Mouse (Mus musculus): Measurements from ENCODE around the gene Grtp1. TPM values are rescaled to one million over a fixed set of nuclear protein-coding genes. Genes with fewer than 3 reads are reported as not detected.

The Grtp1 gene
- polyA plus RNA-seq, 1 experiment from 2014 or later = 12.1 TPM

- H3K36me3 ChIP-seq (replicated peaks; ENCODE audit: insufficient read depth, low read length) = no peaks in the 10 kb centered on the region
- WGBS (ENCODE audit: insufficient replicate concordance) = 74% methylated on average over 4 of the region's 4 CpGs
- no peaks in the 10 kb centered on the region for H3K9me3 ChIP-seq (ENCODE audit: low read length)
- TF ChIP-seq CTCF (IDR thresholded peaks at IDR 0.05; ENCODE audit: low read depth) = no peak
- no peak for TF ChIP-seq EP300 (IDR thresholded peaks at IDR 0.05; ENCODE audit: low read depth)
- H3K27me3 ChIP-seq (ENCODE audit: insufficient read depth, low read length) = no peaks in the 10 kb centered on the region
- ATAC-seq = no peak
- H3K27ac ChIP-seq (ENCODE audit: low read depth) = no peak overlapping the region
- DNase-seq = no peak
- no peak overlapping the region for H3K4me3 ChIP-seq (ENCODE audit: low read depth, low read length)
- H3K4me2 ChIP-seq (ENCODE audit: low read depth, low read length) = no peak overlapping the region
- H3K9ac ChIP-seq (replicated peaks) = no peak overlapping the region
- peaks cover 4% of the 10 kb centered on the region for H3K4me1 ChIP-seq (ENCODE audit: insufficient read depth)
Observed at GRCm38 (mm10) chr8:13218441-13218840, 18.0 kb upstream of the Grtp1 start.

GRCm38 (mm10) chr8:13217986-13218385, 17.6 kb upstream of the Grtp1 start:
- TF ChIP-seq EP300 (IDR thresholded peaks at IDR 0.05; ENCODE audit: low read depth) (no peak), CTCF (IDR thresholded peaks at IDR 0.05; ENCODE audit: low read depth) (no peak)
- ATAC-seq = no peak
- H3K27me3 ChIP-seq (ENCODE audit: insufficient read depth, low read length) = no peaks in the 10 kb centered on the region
- no peak for DNase-seq
- peaks cover 9% of the 10 kb centered on the region for H3K4me1 ChIP-seq (ENCODE audit: insufficient read depth)
- H3K9ac ChIP-seq (replicated peaks) = no peak overlapping the region
- H3K36me3 ChIP-seq (replicated peaks; ENCODE audit: insufficient read depth, low read length) = no peaks in the 10 kb centered on the region
- no peaks in the 10 kb centered on the region for H3K9me3 ChIP-seq (ENCODE audit: low read length)
- H3K4me2 ChIP-seq (ENCODE audit: low read depth, low read length) = no peak overlapping the region
- H3K27ac ChIP-seq (ENCODE audit: low read depth) = no peak overlapping the region
- no peak overlapping the region for H3K4me3 ChIP-seq (ENCODE audit: low read depth, low read length)

DNA sequence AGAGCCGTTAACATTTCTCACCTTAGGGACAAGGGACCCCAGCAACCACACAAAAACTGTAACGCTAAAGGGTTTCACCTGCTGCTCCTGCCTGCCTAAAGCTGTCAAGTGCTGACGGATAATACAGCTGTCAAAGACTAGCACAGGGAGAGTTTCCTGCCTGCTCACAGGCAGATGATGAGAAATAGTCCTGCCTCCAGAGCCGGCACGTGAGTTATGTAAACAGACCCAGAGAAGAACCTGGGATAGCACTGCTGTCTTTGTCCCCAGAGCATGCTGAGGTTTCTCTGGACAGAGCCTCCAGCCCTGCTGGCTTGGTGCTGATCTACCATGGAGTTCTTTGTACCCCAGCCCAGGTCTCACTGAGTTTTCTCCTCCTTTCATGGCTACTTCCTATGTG, 16.7 kb upstream of the Grtp1 start:
- no peak overlapping the region for H3K27ac ChIP-seq (ENCODE audit: low read depth)
- H3K4me3 ChIP-seq (ENCODE audit: low read depth, low read length) = no peak overlapping the region
- 44% methylated on average over 5 of the region's 5 CpGs for WGBS (ENCODE audit: insufficient replicate concordance)
- H3K4me1 ChIP-seq (ENCODE audit: insufficient read depth) = peaks cover 9% of the 10 kb centered on the region
- DNase-seq (no peak), ATAC-seq (no peak)
- no peak overlapping the region for H3K4me2 ChIP-seq (ENCODE audit: low read depth, low read length)
- no peak for TF ChIP-seq CTCF (IDR thresholded peaks at IDR 0.05; ENCODE audit: low read depth)
- no peaks in the 10 kb centered on the region for H3K27me3 ChIP-seq (ENCODE audit: insufficient read depth, low read length)
- no peak overlapping the region for H3K9ac ChIP-seq (replicated peaks)
- no peaks in the 10 kb centered on the region for H3K9me3 ChIP-seq (ENCODE audit: low read length)
- H3K36me3 ChIP-seq (replicated peaks; ENCODE audit: insufficient read depth, low read length) = no peaks in the 10 kb centered on the region

DNA sequence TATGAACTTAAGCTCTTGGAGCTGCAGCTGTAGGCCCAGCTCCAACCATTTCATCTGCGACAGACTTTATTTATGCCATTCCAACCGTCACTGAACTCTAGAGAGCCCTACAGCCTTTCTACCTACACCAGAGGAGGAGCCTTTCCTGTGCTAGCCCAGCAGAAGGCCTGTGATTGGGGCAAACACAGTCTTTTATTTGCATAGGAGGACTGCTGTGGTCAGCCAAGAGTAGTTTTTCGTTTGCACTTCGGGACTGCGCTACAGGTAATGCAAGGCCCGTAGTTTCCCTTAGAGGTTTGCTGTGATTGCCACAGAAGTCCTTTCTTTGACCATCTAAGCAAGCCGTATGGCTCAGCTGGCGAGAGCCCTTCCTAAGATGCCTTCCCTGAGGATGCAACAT, 16.0 kb upstream of the Grtp1 start:
- no peak overlapping the region for H3K27ac ChIP-seq (ENCODE audit: low read depth)
- 58% methylated on average over 8 of the region's 8 CpGs for WGBS (ENCODE audit: insufficient replicate concordance)
- H3K4me1 ChIP-seq (ENCODE audit: insufficient read depth) = peaks cover 9% of the 10 kb centered on the region
- DNase-seq = no peak
- no peak overlapping the region for H3K9ac ChIP-seq (replicated peaks)
- H3K9me3 ChIP-seq (ENCODE audit: low read length) = no peaks in the 10 kb centered on the region
- H3K27me3 ChIP-seq (ENCODE audit: insufficient read depth, low read length) = no peaks in the 10 kb centered on the region
- no peak for TF ChIP-seq EP300 (IDR thresholded peaks at IDR 0.05; ENCODE audit: low read depth)
- no peak for TF ChIP-seq CTCF (IDR thresholded peaks at IDR 0.05; ENCODE audit: low read depth)
- peak; percentile 33 for ATAC-seq
- H3K36me3 ChIP-seq (replicated peaks; ENCODE audit: insufficient read depth, low read length) = no peaks in the 10 kb centered on the region
- H3K4me3 ChIP-seq (ENCODE audit: low read depth, low read length) = no peak overlapping the region
- no peak overlapping the region for H3K4me2 ChIP-seq (ENCODE audit: low read depth, low read length)

DNA sequence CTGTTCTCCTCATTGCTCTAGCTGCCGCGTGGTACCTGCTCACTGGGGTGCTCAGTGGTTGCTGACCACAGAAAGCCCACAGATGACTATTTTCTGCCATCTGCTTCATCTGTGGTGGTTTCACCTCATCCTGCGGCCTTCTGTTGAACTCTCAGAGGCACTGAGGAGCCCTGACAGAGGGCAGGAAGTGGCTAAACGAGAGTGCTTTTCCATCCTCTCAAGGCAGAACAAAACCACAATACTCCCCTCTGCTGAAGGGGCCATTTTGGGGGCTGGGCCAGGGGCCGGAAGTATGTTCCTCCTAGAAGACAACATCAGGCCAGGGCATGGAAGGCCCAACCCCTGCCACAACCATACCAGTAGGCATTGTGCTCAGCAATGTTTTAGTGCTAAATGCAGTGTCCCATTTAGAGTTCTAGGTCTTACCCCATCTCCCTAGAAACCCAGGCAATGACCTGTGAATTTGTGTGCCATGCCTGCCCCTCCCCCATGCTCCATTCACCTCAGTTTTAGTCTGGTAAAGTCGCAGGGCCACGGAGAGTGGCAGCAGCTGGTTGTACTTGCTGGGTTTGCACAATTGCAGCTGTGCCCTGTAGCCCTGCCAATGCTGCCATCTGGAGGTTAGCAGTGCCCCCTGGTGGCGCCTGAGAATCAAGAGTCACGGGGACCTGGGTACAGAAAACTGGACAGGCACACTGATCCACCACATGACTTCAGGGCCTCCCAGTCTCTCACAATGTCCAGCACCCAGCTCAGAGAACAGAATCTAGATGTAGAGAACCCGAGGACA, 13.3 kb upstream of the Grtp1 start:
- ATAC-seq = peak; percentile 81
- no peaks in the 10 kb centered on the region for H3K9me3 ChIP-seq (ENCODE audit: low read length)
- 10% methylated on average over 10 of the region's 10 CpGs for WGBS (ENCODE audit: insufficient replicate concordance)
- peaks cover 21% of the 10 kb centered on the region for H3K4me1 ChIP-seq (ENCODE audit: insufficient read depth)
- TF ChIP-seq CTCF (IDR thresholded peaks at IDR 0.05; ENCODE audit: low read depth) (peak; percentile 97), EP300 (IDR thresholded peaks at IDR 0.05; ENCODE audit: low read depth) (no peak)
- peak overlapping the region; percentile 16; the same call in 1 of the 2 replicates for H3K4me2 ChIP-seq (ENCODE audit: low read depth, low read length)
- H3K9ac ChIP-seq (replicated peaks) = no peak overlapping the region
- DNase-seq = peak; percentile 92
- no peak overlapping the region for H3K4me3 ChIP-seq (ENCODE audit: low read depth, low read length)
- no peaks in the 10 kb centered on the region for H3K36me3 ChIP-seq (replicated peaks; ENCODE audit: insufficient read depth, low read length)
- H3K27ac ChIP-seq (ENCODE audit: low read depth) = no peak overlapping the region
- no peaks in the 10 kb centered on the region for H3K27me3 ChIP-seq (ENCODE audit: insufficient read depth, low read length)

- Histone ChIP-seq H3K27ac (ENCODE audit: low read depth) (no peak overlapping the region), H3K36me3 (replicated peaks; ENCODE audit: insufficient read depth, low read length) (no peaks in the 10 kb centered on the region), H3K4me3 (ENCODE audit: low read depth, low read length) (no peak overlapping the region), H3K27me3 (ENCODE audit: insufficient read depth, low read length) (no peaks in the 10 kb centered on the region), H3K9ac (replicated peaks) (no peak overlapping the region), H3K9me3 (ENCODE audit: low read length) (no peaks in the 10 kb centered on the region), H3K4me1 (ENCODE audit: insufficient read depth) (peaks cover 43% of the 10 kb centered on the region), H3K4me2 (ENCODE audit: low read depth, low read length) (no peak overlapping the region)
- ATAC-seq (no peak), DNase-seq (no peak)
- WGBS (ENCODE audit: insufficient replicate concordance) = 77% methylated on average over 1 of the region's 1 CpGs
- TF ChIP-seq CTCF (IDR thresholded peaks at IDR 0.05; ENCODE audit: low read depth) (no peak), EP300 (IDR thresholded peaks at IDR 0.05; ENCODE audit: low read depth) (no peak)
Observed at GRCm38 (mm10) chr8:13209770-13210169, 9.3 kb upstream of the Grtp1 start.

Data from liver, postnatal 0 days (tissue).